8 mouse cellular contexts compared by ENCODE assay signal in the genomic region with DNA sequence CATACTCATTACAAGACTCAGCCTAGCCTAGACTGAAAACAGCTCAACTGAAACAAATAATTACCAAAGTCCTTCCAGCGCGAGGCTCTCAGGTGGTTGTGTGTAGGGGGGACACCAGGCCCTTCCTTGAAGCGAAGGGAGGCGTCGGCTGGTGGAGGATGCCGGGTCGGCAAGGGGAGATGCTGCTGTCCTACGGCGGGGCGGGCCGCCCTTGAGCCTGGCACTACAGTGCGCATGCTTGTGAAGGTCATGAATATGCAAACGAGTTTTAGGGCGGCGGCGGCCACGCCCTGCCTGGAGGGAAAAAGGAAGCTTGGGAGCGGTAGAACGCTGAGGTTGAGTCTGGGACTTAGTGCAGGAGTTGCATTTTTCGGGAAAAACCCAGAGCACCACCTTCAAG. TPM values are rescaled to one million over a fixed set of nuclear protein-coding genes. Genes with fewer than 3 reads are reported as not detected.
A peak's percentile ranks its signal among the peaks of the same experiment; 100 is the strongest.
DNase-seq lines count a peak whose midpoint lies in the region; ATAC-seq and TF ChIP-seq lines count a peak whose summit lies in the region.

No protein-coding gene starts in this region.

- no peak overlapping the region for H3K27ac ChIP-seq in ES-Bruce4 (ENCODE audit: insufficient read depth, low read length)
- no peak overlapping the region for H3K27ac ChIP-seq in bone marrow macrophage, adult 2 months (ENCODE audit: insufficient read depth, low read depth, low read length)
- peak overlapping the region; percentile 90 for H3K27ac ChIP-seq in forebrain, embryonic 16.5 days (ENCODE audit: low read length)

- peak; percentile 74; the same call in 1 of the 2 replicates for TF ChIP-seq EP300 in ES-Bruce4 (IDR thresholded peaks at IDR 0.05; ENCODE audit: insufficient read depth, low read depth, low read length)

- peak overlapping the region; percentile 65 for H3K4me2 ChIP-seq in forebrain, embryonic 16.5 days (ENCODE audit: low read length)

- DNase-seq in heart, postnatal 36 days, result peak; percentile 32 to 56
- peak; percentile 66 for DNase-seq in layer of hippocampus, adult 9-11 months
- peak; percentile 83 for DNase-seq in lung, postnatal 36 days
- peak; percentile 69 for DNase-seq in right cerebral cortex, postnatal 14 days
- peak; percentile 51 to 76 for DNase-seq in urinary bladder, postnatal 36 days (ENCODE audit: low spot score in 2 of 2)

- no peaks in the 10 kb centered on the region for H3K36me3 ChIP-seq in ES-Bruce4 (ENCODE audit: control insufficient read depth, insufficient read depth, low read length, poor library complexity, severe bottlenecking)
- no peaks in the 10 kb centered on the region for H3K36me3 ChIP-seq in forebrain, embryonic 16.5 days (ENCODE audit: control insufficient read depth, insufficient read depth)

- no peaks in the 10 kb centered on the region for H3K27me3 ChIP-seq in ES-Bruce4 (ENCODE audit: control insufficient read depth, insufficient read depth, low read length, poor library complexity, severe bottlenecking)
- H3K27me3 ChIP-seq in forebrain, embryonic 16.5 days (replicated peaks; ENCODE audit: control insufficient read depth, insufficient read depth, low read length), result no peaks in the 10 kb centered on the region

- ATAC-seq in forebrain, embryonic 16.5 days, result peak; percentile 41

- no peak overlapping the region for H3K9ac ChIP-seq in ES-Bruce4 (ENCODE audit: low read depth, poor library complexity, severe bottlenecking)
- H3K9ac ChIP-seq in forebrain, embryonic 16.5 days (replicated peaks; ENCODE audit: low read depth, low read length), result peak overlapping the region; percentile 57

- under 1% methylated on average over 20 of the region's 20 CpGs for WGBS in forebrain, embryonic 16.5 days

- no peak for TF ChIP-seq POLR2A in ES-Bruce4 (IDR thresholded peaks at IDR 0.05; ENCODE audit: insufficient read depth, low read length)
- TF ChIP-seq POLR2A in bone marrow macrophage, adult 2 months (IDR thresholded peaks at IDR 0.05; ENCODE audit: borderline replicate concordance, low read depth, low read length), result no peak

- H3K4me1 ChIP-seq in ES-Bruce4 (ENCODE audit: control insufficient read depth, insufficient read depth, low read length), result peaks cover 1% of the 10 kb centered on the region
- peaks cover 7% of the 10 kb centered on the region for H3K4me1 ChIP-seq in bone marrow macrophage, adult 2 months (ENCODE audit: control insufficient read depth, insufficient read depth, low read length)
- peaks cover 83% of the 10 kb centered on the region for H3K4me1 ChIP-seq in forebrain, embryonic 16.5 days (replicated peaks; ENCODE audit: control insufficient read depth, insufficient read depth, low read length)

- TF ChIP-seq CTCF in ES-Bruce4 (IDR thresholded peaks at IDR 0.05; ENCODE audit: low read depth, low read length), result no peak
- TF ChIP-seq CTCF in bone marrow macrophage, adult 2 months (IDR thresholded peaks at IDR 0.05; ENCODE audit: low read depth, low read length), result no peak

- no peak overlapping the region for H3K4me3 ChIP-seq in ES-Bruce4 (ENCODE audit: low read depth, low read length)
- H3K4me3 ChIP-seq in bone marrow macrophage, adult 2 months (ENCODE audit: insufficient read depth, low read length), result peak overlapping the region; percentile 46
- H3K4me3 ChIP-seq in forebrain, embryonic 16.5 days (replicated peaks; ENCODE audit: low read length), result peak overlapping the region; percentile 44

- no peaks in the 10 kb centered on the region for H3K9me3 ChIP-seq in ES-Bruce4 (replicated peaks; ENCODE audit: control insufficient read depth, insufficient read depth, low read length, poor library complexity, severe bottlenecking)
- H3K9me3 ChIP-seq in forebrain, embryonic 16.5 days (ENCODE audit: control insufficient read depth, low read length), result no peaks in the 10 kb centered on the region

- intact Hi-C loops in heart, postnatal 36 days (cut with DNase I), result no loop called here

RNA-seq across cellular contexts. Expression of gene Flrt1, which starts 38.3 kb away (rescaled TPM):
- 0.51 and 0.82 TPM in 2 replicates for polyA plus RNA-seq in ES-Bruce4 (2011; ENCODE audit: insufficient read depth, insufficient read length, low read depth, missing spikeins)
- not detected in 2 replicates for polyA plus RNA-seq in bone marrow macrophage, adult 2 months (2012; ENCODE audit: insufficient read depth, insufficient read length, missing spikeins)
- polyA plus RNA-seq in forebrain, embryonic 16.5 days (2015; fragmentation: Nextera tagmentation; extraction: Ambion mirVana), result 13.8 and 16.1 TPM in 2 replicates
- total RNA-seq in heart, postnatal 36 days (2021), result under 1 TPM; 0.84 to 1.00 TPM
